Mouse (Mus musculus): ENCODE data around the gene Rtcb. TPM values are rescaled to one million over a fixed set of nuclear protein-coding genes. Genes with fewer than 3 reads are reported as not detected.

Rtcb gene
- polyA plus RNA-seq, 1 experiment from 2014 or later = 164 TPM

DNA sequence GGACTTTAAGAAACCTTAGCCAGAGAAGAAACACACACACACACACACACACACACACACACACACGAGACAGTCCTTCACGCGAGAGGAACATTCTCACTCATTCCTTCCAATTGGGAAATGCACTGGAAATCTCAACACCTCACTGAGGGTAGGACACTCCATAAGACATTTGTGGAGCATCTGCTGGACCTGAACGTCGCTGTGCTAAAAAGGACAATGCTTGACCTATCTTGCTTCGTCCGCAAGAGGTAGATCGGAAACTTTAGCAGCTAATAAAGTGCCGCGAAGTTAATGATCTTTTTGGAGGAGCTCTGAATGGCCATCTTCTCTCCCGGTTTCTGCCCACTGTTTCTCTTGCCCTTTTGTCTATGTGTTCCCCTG is 28.4 kb downstream of the Rtcb start:
- Histone ChIP-seq H3K9ac (peak overlapping the region; percentile 65), H3K27me3 (peaks cover 16% of the 10 kb centered on the region), H3K9me3 (no peaks in the 10 kb centered on the region), H3K36me3 (no peaks in the 10 kb centered on the region), H3K4me3 (peak overlapping the region; percentile 57), H3K27ac (replicated peaks) (no peak overlapping the region), H3K4me1 (replicated peaks) (peaks cover 19% of the 10 kb centered on the region), H3K4me2 (peak overlapping the region; percentile 91)
- no peak for ATAC-seq (ENCODE audit: low read depth)
- 36% methylated on average over 11 of the region's 11 CpGs for WGBS

DNA sequence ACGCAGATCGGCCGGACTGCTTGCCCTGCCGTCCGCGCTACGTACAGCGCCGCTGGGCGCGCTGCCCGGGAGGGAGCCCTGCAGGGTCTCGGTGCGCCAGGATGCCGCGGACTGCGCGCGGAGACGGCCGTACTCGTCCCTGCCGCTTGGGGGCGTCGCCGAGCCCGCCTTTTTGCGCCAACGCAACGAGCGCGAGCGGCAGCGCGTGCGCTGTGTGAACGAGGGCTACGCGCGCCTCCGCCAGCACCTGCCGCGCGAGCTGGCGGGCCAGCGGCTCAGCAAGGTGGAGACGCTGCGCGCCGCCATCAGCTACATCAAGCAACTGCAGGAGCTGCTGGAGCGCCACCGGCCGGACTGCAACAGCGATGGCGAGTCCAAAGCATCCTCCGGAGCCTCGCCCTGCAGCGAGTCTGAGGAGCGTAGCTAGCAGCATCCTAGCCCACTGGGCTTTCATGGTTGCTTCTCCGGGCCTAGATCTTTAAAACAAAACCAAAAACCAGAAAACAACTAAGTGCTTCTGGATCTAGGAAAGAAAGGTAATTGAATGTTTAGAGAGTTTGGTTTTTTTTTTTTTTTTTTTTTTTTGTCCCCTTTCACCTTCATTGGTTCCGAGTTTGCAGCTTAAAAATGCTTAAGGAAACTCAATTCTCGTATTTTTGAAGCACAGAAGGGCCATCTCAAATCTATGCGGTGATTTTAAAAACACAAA is 29.0 kb downstream of the Rtcb start:
- Histone ChIP-seq H3K27ac (replicated peaks) (no peak overlapping the region), H3K4me1 (replicated peaks) (peaks cover 19% of the 10 kb centered on the region), H3K27me3 (peaks cover 16% of the 10 kb centered on the region), H3K36me3 (no peaks in the 10 kb centered on the region), H3K4me3 (peak overlapping the region; percentile 57), H3K9me3 (no peaks in the 10 kb centered on the region), H3K9ac (peak overlapping the region; percentile 65), H3K4me2 (peak overlapping the region; percentile 91)
- under 1% methylated on average over 63 of the region's 63 CpGs for WGBS
- peak; percentile 88 for ATAC-seq (ENCODE audit: low read depth)

DNA sequence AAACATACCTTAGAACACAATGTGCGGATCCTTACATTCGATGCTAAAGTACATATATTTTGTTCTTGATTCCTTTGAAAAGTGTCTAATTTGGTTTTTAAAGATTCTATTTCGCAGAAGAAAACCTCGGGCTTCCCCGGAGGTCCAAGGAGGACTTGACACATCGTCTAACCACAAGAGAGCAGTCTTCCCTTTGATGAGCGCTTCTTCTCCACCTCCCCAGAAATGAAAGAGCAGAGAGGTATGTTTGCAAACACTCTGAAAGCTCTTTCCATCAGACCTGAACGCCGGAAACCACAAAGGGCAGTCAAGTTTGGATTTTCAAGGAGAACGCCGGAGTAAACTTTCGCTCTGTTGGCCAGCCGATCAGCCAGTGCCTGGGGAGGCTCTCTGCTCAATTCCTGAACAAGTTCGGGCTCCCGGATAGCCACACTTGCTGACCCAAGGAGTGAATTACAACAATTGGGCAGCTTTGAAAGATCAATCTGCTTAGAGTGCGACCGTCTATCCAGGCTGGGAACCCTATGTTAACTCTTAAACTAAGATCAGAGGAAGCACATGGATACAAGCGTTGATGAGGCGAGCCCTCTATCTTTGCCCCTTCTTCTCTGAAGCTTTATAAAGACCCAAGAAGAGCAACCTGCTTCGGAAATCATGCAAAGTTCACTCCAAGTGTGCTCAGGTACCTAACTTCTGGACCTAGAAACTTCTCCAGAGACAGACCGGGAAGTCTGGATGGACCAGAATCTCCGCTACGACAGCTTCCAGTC is 29.8 kb downstream of the Rtcb start, which contains the start of gene Ascl4:
Gene Ascl4 (plus strand): TSS at position 6 of the 770 bp plus-strand sequence.
- H3K27me3 ChIP-seq = peaks cover 16% of the 10 kb centered on the region
- no peaks in the 10 kb centered on the region for H3K36me3 ChIP-seq
- peak within 1 kb of the TSS; percentile 57 for H3K4me3 ChIP-seq
- H3K4me1 ChIP-seq (replicated peaks) = peaks cover 19% of the 10 kb centered on the region
- 2% methylated on average over 23 of the region's 23 CpGs for WGBS
- no peak within 1 kb of the TSS for H3K27ac ChIP-seq (replicated peaks)
- no peak; the same call in 1 of the 2 replicates for ATAC-seq (ENCODE audit: low read depth)
- no peaks in the 10 kb centered on the region for H3K9me3 ChIP-seq
- peak within 1 kb of the TSS; percentile 65 for H3K9ac ChIP-seq
- peak within 1 kb of the TSS; percentile 91 for H3K4me2 ChIP-seq

DNA sequence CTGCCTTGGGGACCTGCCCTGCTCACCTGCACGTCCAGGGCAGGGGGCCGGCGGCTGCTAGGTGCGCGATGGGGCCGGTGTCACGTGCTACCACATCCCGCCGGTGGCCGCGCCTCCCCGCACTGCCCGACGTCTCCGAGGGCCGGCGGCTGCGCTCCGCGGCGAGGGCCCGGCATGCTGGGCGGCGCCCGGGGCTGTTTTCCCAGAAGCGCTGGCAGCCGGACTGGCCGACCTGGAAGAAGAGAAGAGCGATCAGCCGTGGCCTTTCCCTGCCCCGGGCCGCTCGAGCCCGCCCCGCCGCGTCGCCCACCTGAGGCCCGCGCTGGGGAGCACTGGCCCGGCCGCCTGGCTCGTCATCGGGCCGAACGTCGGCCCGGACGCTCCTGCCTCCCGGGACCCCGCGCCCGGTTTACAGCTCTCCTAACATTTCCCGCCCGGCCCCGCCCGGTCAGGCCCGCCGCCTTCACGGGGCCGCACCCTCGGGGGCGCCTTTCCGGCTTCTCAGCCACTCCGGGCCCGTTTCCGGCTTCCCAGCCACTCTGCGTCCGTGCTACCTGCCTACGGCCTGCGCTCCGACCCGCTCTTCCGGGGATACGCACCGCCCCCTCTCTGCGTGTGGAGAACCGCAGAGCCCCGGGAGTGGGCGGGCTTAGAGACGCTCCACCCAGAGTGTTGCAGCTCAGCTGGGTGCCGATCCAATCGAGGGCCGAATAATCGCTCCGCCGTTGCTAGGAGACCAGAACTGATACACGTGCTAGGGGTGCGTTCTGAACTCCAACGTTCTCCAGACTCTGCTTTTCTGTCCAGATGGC is 40.9 kb downstream of the Rtcb start, which contains the start of gene Prdm4:
Gene Prdm4 (minus strand): TSS at position 645 of the 812 bp plus-strand sequence.
- H3K4me1 ChIP-seq (replicated peaks) = peaks cover 17% of the 10 kb centered on the region
- H3K9me3 ChIP-seq = no peaks in the 10 kb centered on the region
- peak; percentile 100 for ATAC-seq (ENCODE audit: low read depth)
- under 1% methylated on average over 87 of the region's 90 CpGs for WGBS
- peaks cover 3% of the 10 kb centered on the region; the same call in 1 of the 2 replicates for H3K27me3 ChIP-seq
- peaks cover 27% of the 10 kb centered on the region for H3K36me3 ChIP-seq
- H3K4me3 ChIP-seq = peak within 1 kb of the TSS; percentile 96
- H3K9ac ChIP-seq = peak within 1 kb of the TSS; percentile 91
- peak within 1 kb of the TSS; percentile 87 for H3K27ac ChIP-seq (replicated peaks)
- H3K4me2 ChIP-seq = peak within 1 kb of the TSS; percentile 83

Other genes starting within 250 kb of the Rtcb start
- gene Pwp1, start 128.3 kb downstream of the Rtcb start, polyA plus RNA-seq (2015; fragmentation: Nextera tagmentation; extraction: Ambion mirVana) = 68.0 and 73.1 TPM in 2 replicates
- gene Prdm4, start 40.7 kb downstream of the Rtcb start, polyA plus RNA-seq (2015; fragmentation: Nextera tagmentation; extraction: Ambion mirVana) = 23.9 and 26.7 TPM in 2 replicates
- gene Ascl4, start 30.1 kb downstream of the Rtcb start, polyA plus RNA-seq (2015; fragmentation: Nextera tagmentation; extraction: Ambion mirVana) = 0.25 TPM in 1 of 2 replicates, not detected in the other
- gene Bpifc, start 54.1 kb upstream of the Rtcb start, polyA plus RNA-seq (2015; fragmentation: Nextera tagmentation; extraction: Ambion mirVana) = not detected in 2 replicates
- gene Fbxo7, start 64.1 kb upstream of the Rtcb start, polyA plus RNA-seq (2015; fragmentation: Nextera tagmentation; extraction: Ambion mirVana) = 21.3 and 26.0 TPM in 2 replicates

Measured in neural tube, embryonic 13.5 days (tissue).